Mouse (Mus musculus): ENCODE results near the gene Alkbh2. TPM values are rescaled to one million over a fixed set of nuclear protein-coding genes. Genes with fewer than 3 reads are reported as not detected.

Gene Alkbh2
- total RNA-seq (2014; rRNA removed) (3.1 and 9.5 TPM in 2 replicates), polyA plus RNA-seq (2015; fragmentation: Nextera tagmentation; extraction: Ambion mirVana) (7.6 and 8.0 TPM in 2 replicates)

- peak; percentile 97 for TF ChIP-seq CTCF (IDR thresholded peaks at IDR 0.05; ENCODE audit: low read depth)
- H3K9me3 ChIP-seq (ENCODE audit: low read length): no peaks in the 10 kb centered on the region
- peak within 1 kb of the TSS; percentile 74 for H3K9ac ChIP-seq (replicated peaks; ENCODE audit: low read length)
- peak; percentile 27; the same call in 1 of the 2 replicates for ATAC-seq
- DNase-seq (ENCODE audit: low spot score): peak; percentile 88
- under 1% methylated on average over 68 of the region's 69 CpGs for WGBS
- peak within 1 kb of the TSS; percentile 63 for H3K4me3 ChIP-seq (ENCODE audit: low read length)
- H3K27ac ChIP-seq: peak within 1 kb of the TSS; percentile 87
- H3K36me3 ChIP-seq (ENCODE audit: insufficient read depth, low read length): peaks cover 10% of the 10 kb centered on the region
- no peaks in the 10 kb centered on the region; the same call in 1 of the 2 replicates for H3K4me1 ChIP-seq (ENCODE audit: insufficient read depth, low read length)
- H3K27me3 ChIP-seq (ENCODE audit: insufficient read depth, low read length): no peaks in the 10 kb centered on the region
- H3K4me2 ChIP-seq (ENCODE audit: low read depth, low read length): peak within 1 kb of the TSS; percentile 87
Observed at GRCm38 (mm10) chr5:114127374-114128349, at the start of gene Alkbh2. Alkbh2 (minus strand) TSS chr5:114128218.

GRCm38 (mm10) chr5:114176548-114177400, 48.8 kb upstream of the Alkbh2 start:
- Histone ChIP-seq H3K9me3 (ENCODE audit: low read length) (no peaks in the 10 kb centered on the region), H3K4me3 (ENCODE audit: low read length) (no peak overlapping the region), H3K36me3 (ENCODE audit: insufficient read depth, low read length) (no peaks in the 10 kb centered on the region), H3K27ac (no peak overlapping the region; the same call in 1 of the 2 replicates), H3K27me3 (ENCODE audit: insufficient read depth, low read length) (0 out of 2 replicates have a peak, but pooled peaks cover 4% of the 10 kb centered on the region), H3K4me1 (ENCODE audit: insufficient read depth, low read length) (peaks cover 5% of the 10 kb centered on the region; the same call in 1 of the 2 replicates), H3K9ac (replicated peaks; ENCODE audit: low read length) (no peak overlapping the region), H3K4me2 (ENCODE audit: low read depth, low read length) (peak overlapping the region; percentile 61)
- TF ChIP-seq CTCF (IDR thresholded peaks at IDR 0.05; ENCODE audit: low read depth): no peak
- no peak for ATAC-seq
- 59% methylated on average over 8 of the region's 8 CpGs for WGBS
- DNase-seq (ENCODE audit: low spot score): no peak

GRCm38 (mm10) chr5:114175596-114176171, 47.7 kb upstream of the Alkbh2 start:
- Histone ChIP-seq H3K27ac (no peak overlapping the region; the same call in 1 of the 2 replicates), H3K9me3 (ENCODE audit: low read length) (no peaks in the 10 kb centered on the region), H3K36me3 (ENCODE audit: insufficient read depth, low read length) (no peaks in the 10 kb centered on the region), H3K4me3 (ENCODE audit: low read length) (peak overlapping the region; percentile 36), H3K27me3 (ENCODE audit: insufficient read depth, low read length) (0 out of 2 replicates have a peak, but pooled peaks cover 4% of the 10 kb centered on the region), H3K4me1 (ENCODE audit: insufficient read depth, low read length) (peaks cover 5% of the 10 kb centered on the region; the same call in 1 of the 2 replicates), H3K9ac (replicated peaks; ENCODE audit: low read length) (peak overlapping the region; percentile 37), H3K4me2 (ENCODE audit: low read depth, low read length) (peak overlapping the region; percentile 61)
- no peak; the same call in 1 of the 2 replicates for TF ChIP-seq CTCF (IDR thresholded peaks at IDR 0.05; ENCODE audit: low read depth)
- ATAC-seq: peak; percentile 89
- WGBS: 1% methylated on average over 22 of the region's 26 CpGs
- peak; percentile 67 for DNase-seq (ENCODE audit: low spot score)

GRCm38 (mm10) chr5:114174639-114175038, 46.6 kb upstream of the Alkbh2 start:
- ATAC-seq: peak; percentile 48; the same call in 1 of the 2 replicates
- H3K9ac ChIP-seq (replicated peaks; ENCODE audit: low read length): no peak overlapping the region
- peak; percentile 57 for TF ChIP-seq CTCF (IDR thresholded peaks at IDR 0.05; ENCODE audit: low read depth)

GRCm38 (mm10) chr5:114173877-114174581, 46.0 kb upstream of the Alkbh2 start:
- no peak for ATAC-seq
- Histone ChIP-seq H3K4me2 (ENCODE audit: low read depth, low read length) (peak overlapping the region; percentile 16; the same call in 1 of the 2 replicates), H3K9me3 (ENCODE audit: low read length) (no peaks in the 10 kb centered on the region), H3K4me1 (ENCODE audit: insufficient read depth, low read length) (peaks cover 5% of the 10 kb centered on the region; the same call in 1 of the 2 replicates), H3K27me3 (ENCODE audit: insufficient read depth, low read length) (0 out of 2 replicates have a peak, but pooled peaks cover 4% of the 10 kb centered on the region), H3K27ac (no peak overlapping the region), H3K9ac (replicated peaks; ENCODE audit: low read length) (no peak overlapping the region), H3K4me3 (ENCODE audit: low read length) (no peak overlapping the region), H3K36me3 (ENCODE audit: insufficient read depth, low read length) (no peaks in the 10 kb centered on the region)
- no peak for TF ChIP-seq CTCF (IDR thresholded peaks at IDR 0.05; ENCODE audit: low read depth)
- DNase-seq (ENCODE audit: low spot score): no peak
- WGBS: 31% methylated on average over 15 of the region's 16 CpGs

More at GRCm38 (mm10) chr5:114174639-114175038, 46.6 kb upstream of the Alkbh2 start:
- 0 out of 2 replicates have a peak, but pooled peaks cover 4% of the 10 kb centered on the region for H3K27me3 ChIP-seq (ENCODE audit: insufficient read depth, low read length)
- peaks cover 5% of the 10 kb centered on the region; the same call in 1 of the 2 replicates for H3K4me1 ChIP-seq (ENCODE audit: insufficient read depth, low read length)
- no peaks in the 10 kb centered on the region for H3K36me3 ChIP-seq (ENCODE audit: insufficient read depth, low read length)
- H3K4me3 ChIP-seq (ENCODE audit: low read length): no peak overlapping the region
- WGBS: 15% methylated on average over 16 of the region's 16 CpGs
- H3K27ac ChIP-seq: no peak overlapping the region
- H3K9me3 ChIP-seq (ENCODE audit: low read length): no peaks in the 10 kb centered on the region
- peak; percentile 68 for DNase-seq (ENCODE audit: low spot score)
- peak overlapping the region; percentile 16 for H3K4me2 ChIP-seq (ENCODE audit: low read depth, low read length)

Measured in hindbrain, postnatal 0 days (tissue).